Mouse (Mus musculus): Measurements from ENCODE around the gene Lgals1. TPM values are rescaled to one million over a fixed set of nuclear protein-coding genes. Genes with fewer than 3 reads are reported as not detected.

Lgals1 gene
- total and polyA plus RNA-seq, 3 experiments = 646 to 1,010 (median 974) TPM

DNA sequence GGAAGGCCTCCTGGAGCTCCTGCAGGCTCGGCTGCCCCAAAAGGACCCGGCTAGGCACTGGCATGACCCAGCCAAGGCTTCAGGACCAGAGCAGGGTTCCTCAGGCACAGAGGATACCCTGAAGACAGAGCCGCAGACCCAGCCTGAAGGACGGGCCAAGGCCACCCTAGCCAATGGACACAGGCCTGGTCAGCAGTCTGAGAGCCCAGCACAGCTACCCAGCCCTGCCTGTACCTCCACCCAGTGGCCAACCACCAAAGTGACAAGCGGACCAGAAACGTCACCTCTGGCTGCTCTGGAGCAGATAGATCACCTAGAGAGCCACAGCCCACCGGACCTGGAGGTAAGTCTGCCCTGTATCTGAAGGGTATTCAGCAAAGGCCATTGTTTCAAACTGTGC, 47.4 kb downstream of the Lgals1 start:
- H3K4me1 ChIP-seq (ENCODE audit: control insufficient read depth in 1 of 2, insufficient read depth in 2 of 2, low read length in 2 of 2) = no peaks in the 10 kb centered on the region
- H3K27me3 ChIP-seq (ENCODE audit: control insufficient read depth in 1 of 2, insufficient read depth in 2 of 2, low read length in 2 of 2) = no peaks in the 10 kb centered on the region
- H3K79me2 ChIP-seq (ENCODE audit: control insufficient read depth, insufficient read depth, low read length, poor library complexity) = no peaks in the 10 kb centered on the region
- H3K27ac ChIP-seq (ENCODE audit: control insufficient read depth, low read depth, low read length) = no peak overlapping the region
- no peak for DNase-seq (ENCODE audit: low read depth, low spot score)
- H3K9ac ChIP-seq (ENCODE audit: control insufficient read depth, low read depth, low read length, poor library complexity, severe bottlenecking) = no peak overlapping the region
- H3K9me3 ChIP-seq (replicated peaks; ENCODE audit: insufficient read depth, low read length) = no peaks in the 10 kb centered on the region
- H3K4me3 ChIP-seq (ENCODE audit: control insufficient read depth in 1 of 2, insufficient read depth in 1 of 2, low read depth in 2 of 2, low read length in 2 of 2) = no peak overlapping the region
- TF ChIP-seq GATA1 (IDR thresholded peaks at IDR 0.05; ENCODE audit: low read depth, low read length) (no peak), CTCF (IDR thresholded peaks at IDR 0.05 in 2 of 3, conservative IDR thresholded peaks at IDR 0.05 in 1 of 3; ENCODE audit: control insufficient read depth in 1 of 3, insufficient read depth in 1 of 3, low read depth in 2 of 3, low read length in 3 of 3, poor library complexity in 1 of 3, severe bottlenecking in 1 of 3) (peak in 2 of 3 experiments; percentile 10 to 19; a peak in 1 of 6 replicates), TAL1 (IDR thresholded peaks at IDR 0.05; ENCODE audit: low read length) (no peak), POLR2AphosphoS5 (IDR thresholded peaks at IDR 0.05; ENCODE audit: borderline replicate concordance, low read depth, low read length) (no peak)
- no peaks in the 10 kb centered on the region for H3K36me3 ChIP-seq (ENCODE audit: control insufficient read depth in 1 of 2, insufficient read depth in 2 of 2, low read length in 2 of 2)

DNA sequence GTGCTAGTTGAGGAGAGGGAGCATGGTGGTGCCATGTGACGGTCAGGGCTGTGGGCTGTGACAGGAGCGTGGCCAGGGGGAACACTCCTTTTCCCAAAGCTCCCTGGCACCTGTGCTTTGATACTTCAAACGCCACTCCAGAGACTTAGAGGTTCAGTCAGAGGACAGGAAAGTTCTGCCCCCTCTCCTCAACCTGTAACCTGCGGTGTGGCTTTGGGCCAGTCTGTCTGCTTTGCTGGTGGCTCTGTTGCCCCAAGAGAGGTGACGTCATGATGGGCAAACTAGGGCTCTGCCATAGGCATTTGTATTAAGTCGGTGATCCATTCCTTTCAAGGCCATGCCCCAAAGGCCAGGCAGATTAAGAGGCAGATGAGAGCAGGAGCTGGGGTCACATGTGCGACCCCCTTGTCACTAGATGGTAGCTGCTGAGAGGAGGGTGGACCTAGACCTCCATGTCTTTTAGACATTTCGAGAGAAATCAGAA, 51.2 kb downstream of the Lgals1 start:
- TF ChIP-seq MAFK (IDR thresholded peaks at IDR 0.05; ENCODE audit: borderline replicate concordance, low read depth, low read length) = no peak
- TF ChIP-seq GATA1 (IDR thresholded peaks at IDR 0.05; ENCODE audit: low read depth, low read length) = no peak
- Histone ChIP-seq H3K9ac (ENCODE audit: control insufficient read depth, low read depth, low read length, poor library complexity, severe bottlenecking) (no peak overlapping the region), H3K27ac (ENCODE audit: control insufficient read depth, low read depth, low read length) (no peak overlapping the region), H3K36me3 (ENCODE audit: control insufficient read depth in 1 of 2, insufficient read depth in 2 of 2, low read length in 2 of 2) (no peaks in the 10 kb centered on the region), H3K9me3 (replicated peaks; ENCODE audit: insufficient read depth, low read length) (no peaks in the 10 kb centered on the region), H3K4me1 (ENCODE audit: control insufficient read depth in 1 of 2, insufficient read depth in 2 of 2, low read length in 2 of 2) (peaks cover 0 to 3% of the 10 kb centered on the region in 2 experiments; a peak in 2 of 4 replicates), H3K79me2 (ENCODE audit: control insufficient read depth, insufficient read depth, low read length, poor library complexity) (no peaks in the 10 kb centered on the region), H3K4me3 (ENCODE audit: control insufficient read depth in 1 of 2, insufficient read depth in 1 of 2, low read depth in 2 of 2, low read length in 2 of 2) (no peak overlapping the region), H3K27me3 (ENCODE audit: control insufficient read depth in 1 of 2, insufficient read depth in 2 of 2, low read length in 2 of 2) (no peaks in the 10 kb centered on the region)
- DNase-seq (ENCODE audit: low read depth, low spot score) = no peak

DNA sequence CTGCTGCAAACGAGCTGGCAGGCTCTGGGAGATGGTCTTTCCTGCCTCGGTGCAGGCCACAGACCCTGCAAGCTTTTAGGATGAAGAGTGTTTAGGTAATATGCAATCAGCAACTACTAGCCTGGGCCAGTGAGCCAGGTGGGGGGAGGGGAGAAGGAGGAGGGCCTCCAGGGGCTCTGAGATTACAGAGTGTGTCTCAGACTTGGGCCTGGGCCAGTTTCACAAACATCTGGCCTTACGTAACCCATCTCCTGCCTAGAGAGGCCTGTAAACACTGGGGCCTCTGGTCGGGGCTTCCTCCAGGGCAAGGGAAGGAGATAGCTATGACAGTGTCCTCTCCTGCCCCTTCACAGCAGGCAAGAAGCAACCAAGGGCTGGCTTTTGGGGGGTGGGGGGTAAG, 52.4 kb downstream of the Lgals1 start:
- peak; percentile 81 for DNase-seq (ENCODE audit: low read depth, low spot score)
- Histone ChIP-seq H3K4me3 (ENCODE audit: control insufficient read depth in 1 of 2, insufficient read depth in 1 of 2, low read depth in 2 of 2, low read length in 2 of 2) (no peak overlapping the region), H3K79me2 (ENCODE audit: control insufficient read depth, insufficient read depth, low read length, poor library complexity) (peaks cover 4% of the 10 kb centered on the region; the same call in 1 of the 2 replicates), H3K36me3 (ENCODE audit: control insufficient read depth in 1 of 2, insufficient read depth in 2 of 2, low read length in 2 of 2) (no peaks in the 10 kb centered on the region), H3K9ac (ENCODE audit: control insufficient read depth, low read depth, low read length, poor library complexity, severe bottlenecking) (no peak overlapping the region), H3K27me3 (ENCODE audit: control insufficient read depth in 1 of 2, insufficient read depth in 2 of 2, low read length in 2 of 2) (no peaks in the 10 kb centered on the region), H3K27ac (ENCODE audit: control insufficient read depth, low read depth, low read length) (no peak overlapping the region), H3K4me1 (ENCODE audit: control insufficient read depth in 1 of 2, insufficient read depth in 2 of 2, low read length in 2 of 2) (peaks cover 0 to 4% of the 10 kb centered on the region in 2 experiments; a peak in 3 of 4 replicates), H3K9me3 (replicated peaks; ENCODE audit: insufficient read depth, low read length) (no peaks in the 10 kb centered on the region)
- no peak for TF ChIP-seq MXI1 (IDR thresholded peaks at IDR 0.05; ENCODE audit: low read depth, low read length)
- TF ChIP-seq BHLHE40 (IDR thresholded peaks at IDR 0.05; ENCODE audit: borderline replicate concordance, low read depth, low read length) = no peak
- no peak for TF ChIP-seq ZC3H11A (IDR thresholded peaks at IDR 0.05; ENCODE audit: low read depth, low read length)
- TF ChIP-seq TAL1 (IDR thresholded peaks at IDR 0.05; ENCODE audit: low read length) = no peak
- TF ChIP-seq POLR2AphosphoS2 (IDR thresholded peaks at IDR 0.05; ENCODE audit: low read length) = no peak
- TF ChIP-seq USF2 (IDR thresholded peaks at IDR 0.05; ENCODE audit: borderline replicate concordance in 1 of 2, insufficient read depth in 1 of 2, low read depth in 1 of 2, low read length in 2 of 2) = no peak
- peak; percentile 53; the same call in 1 of the 2 replicates for TF ChIP-seq TCF12 (IDR thresholded peaks at IDR 0.05; ENCODE audit: low read depth, low read length)
- no peak for TF ChIP-seq NELFE (IDR thresholded peaks at IDR 0.05; ENCODE audit: low read depth, low read length)
- TF ChIP-seq CTCF (IDR thresholded peaks at IDR 0.05 in 2 of 3, conservative IDR thresholded peaks at IDR 0.05 in 1 of 3; ENCODE audit: control insufficient read depth in 1 of 3, insufficient read depth in 1 of 3, low read depth in 2 of 3, low read length in 3 of 3, poor library complexity in 1 of 3, severe bottlenecking in 1 of 3) = no peak
- TF ChIP-seq MEF2A (IDR thresholded peaks at IDR 0.05; ENCODE audit: extremely low read depth, insufficient replicate concordance, low read depth, low read length, poor library complexity, severe bottlenecking) = no peak
- TF ChIP-seq USF1 (IDR thresholded peaks at IDR 0.05; ENCODE audit: low read depth, low read length) = no peak
- TF ChIP-seq SMC3 (IDR thresholded peaks at IDR 0.05; ENCODE audit: low read depth, low read length) = no peak
- TF ChIP-seq RAD21 (IDR thresholded peaks at IDR 0.05; ENCODE audit: low read depth, low read length) = no peak
- peak; percentile 17 to 52; a peak in 1 of 4 replicates for TF ChIP-seq EP300 (IDR thresholded peaks at IDR 0.05; ENCODE audit: low read depth in 1 of 2, low read length in 2 of 2)
- no peak for TF ChIP-seq MAFK (IDR thresholded peaks at IDR 0.05; ENCODE audit: borderline replicate concordance, low read depth, low read length)
- TF ChIP-seq MAX (IDR thresholded peaks at IDR 0.05; ENCODE audit: low read length) = no peak
- TF ChIP-seq MAZ (IDR thresholded peaks at IDR 0.05; ENCODE audit: low read depth, low read length) = no peak
- peak; percentile 72 for TF ChIP-seq SIN3A (IDR thresholded peaks at IDR 0.05; ENCODE audit: low read length)
- no peak for TF ChIP-seq MYC (IDR thresholded peaks at IDR 0.05; ENCODE audit: low read depth, low read length)
- peak; percentile 93 for TF ChIP-seq ETS1 (IDR thresholded peaks at IDR 0.05; ENCODE audit: low read depth, low read length)
- TF ChIP-seq CHD2 (IDR thresholded peaks at IDR 0.05; ENCODE audit: low read length) = peak; percentile 41

Data from MEL (cell line).